Mouse (Mus musculus): ENCODE results near the gene Pum2.
A peak's percentile ranks its signal among the peaks of the same experiment; 100 is the strongest.

Gene Pum2

GRCm38 (mm10) chr12:8764221-8764930, 90.4 kb downstream of the Pum2 start:
- DNase-seq = no peak

GRCm38 (mm10) chr12:8770946-8771843, 97.3 kb downstream of the Pum2 start, which contains the start of gene Sdc1:
Gene Sdc1 (plus strand): TSS chr12:8771323.
- DNase-seq = peak; percentile 87

GRCm38 (mm10) chr12:8771844-8772380, 98.0 kb downstream of the Pum2 start:
- peak; percentile 23 for DNase-seq

GRCm38 (mm10) chr12:8772451-8773143, 98.7 kb downstream of the Pum2 start:
- DNase-seq = peak; percentile 57

- no peak for DNase-seq
These were observed 99.4 kb downstream of the Pum2 start for GRCm38 (mm10) chr12:8773336-8773735.

- DNase-seq = no peak
These were observed 100.2 kb downstream of the Pum2 start for GRCm38 (mm10) chr12:8774183-8774582.

- DNase-seq = no peak
These were observed 102.3 kb downstream of the Pum2 start for GRCm38 (mm10) chr12:8776206-8776605.

- DNase-seq = no peak
These were observed 102.8 kb downstream of the Pum2 start for GRCm38 (mm10) chr12:8776741-8777140.

- no peak for DNase-seq
These were observed 104.2 kb downstream of the Pum2 start for GRCm38 (mm10) chr12:8778106-8778505.

GRCm38 (mm10) chr12:8779851-8780250, 105.9 kb downstream of the Pum2 start:
- DNase-seq = no peak

GRCm38 (mm10) chr12:8781121-8781520, 107.2 kb downstream of the Pum2 start:
- DNase-seq = no peak

- no peak for DNase-seq
These were observed 107.9 kb downstream of the Pum2 start for GRCm38 (mm10) chr12:8781681-8782378.

- no peak for DNase-seq
These were observed 108.6 kb downstream of the Pum2 start for GRCm38 (mm10) chr12:8782565-8782964.

GRCm38 (mm10) chr12:8784189-8784588, 110.3 kb downstream of the Pum2 start:
- no peak for DNase-seq

GRCm38 (mm10) chr12:8786476-8786875, 112.5 kb downstream of the Pum2 start:
- no peak for DNase-seq

- no peak for DNase-seq
These were observed 113.2 kb downstream of the Pum2 start for GRCm38 (mm10) chr12:8786984-8787730.

- no peak for DNase-seq
These were observed 114.5 kb downstream of the Pum2 start for GRCm38 (mm10) chr12:8788469-8788868.

GRCm38 (mm10) chr12:8790615-8791014, 116.7 kb downstream of the Pum2 start:
- no peak for DNase-seq

- DNase-seq = no peak
These were observed 119.6 kb downstream of the Pum2 start for GRCm38 (mm10) chr12:8793410-8794051.

- no peak for DNase-seq
These were observed 124.0 kb downstream of the Pum2 start for GRCm38 (mm10) chr12:8797936-8798335.

GRCm38 (mm10) chr12:8798486-8799020, 124.6 kb downstream of the Pum2 start:
- DNase-seq = no peak
